Mouse (Mus musculus): ENCODE measurements around the gene Fbxo11. TPM values are rescaled to one million over a fixed set of nuclear protein-coding genes. Genes with fewer than 3 reads are reported as not detected.
A peak's percentile ranks its signal among the peaks of the same experiment; 100 is the strongest.
"Not testable (repeated sequence)": the region's sequence is repeated elsewhere in the genome, so short reads cannot be mapped to it uniquely, and the experiment has no call there.

Fbxo11 gene
- total RNA-seq, 2 experiments from 2014 or later: 32.3 to 33.7 TPM

DNA sequence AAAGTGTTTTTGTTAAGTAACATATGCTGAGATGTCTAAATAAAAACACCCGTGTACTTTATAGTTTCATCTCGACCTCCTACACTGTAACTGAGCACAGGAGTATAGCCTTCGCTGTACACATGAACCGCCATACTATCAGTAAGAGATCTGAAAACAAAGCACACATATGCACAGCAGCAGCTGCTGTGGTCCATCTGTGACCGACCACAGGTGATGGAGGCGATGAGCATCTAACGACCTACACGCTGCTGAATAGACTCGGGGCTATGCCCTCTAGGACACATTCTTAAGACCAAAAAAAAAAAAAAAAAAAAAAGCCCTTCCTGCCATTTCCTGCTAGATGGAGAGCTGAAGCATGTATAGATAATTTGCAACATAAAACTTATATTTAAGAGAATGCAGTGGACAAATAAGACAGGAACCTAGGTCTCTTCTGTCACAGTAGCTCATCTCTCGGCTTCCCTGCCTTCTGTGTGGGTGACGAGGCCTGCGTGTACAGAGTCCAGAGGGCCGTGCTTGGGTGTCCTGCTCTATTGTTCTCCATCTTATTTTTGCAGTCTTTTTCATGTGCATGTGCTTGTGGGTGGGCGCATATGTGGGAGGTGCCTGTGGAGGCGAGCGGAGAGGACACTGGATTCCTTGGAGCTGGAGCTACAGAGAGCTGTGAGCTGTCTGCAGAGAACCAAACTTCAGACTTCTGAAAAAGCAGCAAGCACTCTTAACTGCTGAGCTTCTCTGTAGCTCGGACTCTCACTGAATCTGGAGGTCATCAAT lies 35.7 kb downstream of the Fbxo11 start:
- no peak for DNase-seq
- intact Hi-C loops (cut with DNase I; ENCODE audit: low total_unique reads): no loop called here

DNA sequence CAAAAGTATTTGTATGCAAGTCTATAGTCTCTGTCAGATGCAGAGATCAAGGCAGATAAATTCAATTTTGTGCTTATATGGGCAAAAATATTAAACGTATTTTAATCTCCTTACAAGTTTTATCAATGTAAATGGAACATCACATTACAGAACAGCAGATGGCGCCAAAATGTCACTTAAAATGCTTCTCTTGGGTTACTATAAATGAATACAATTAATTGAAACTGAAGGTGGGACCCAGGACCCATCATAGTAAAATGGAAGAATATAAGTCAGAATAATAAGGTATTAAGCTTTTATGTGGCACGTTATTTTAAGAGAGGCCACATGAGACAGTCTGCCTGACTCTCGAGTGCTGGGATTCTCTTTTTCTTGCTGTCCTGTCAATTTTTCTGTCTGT lies 39.9 kb downstream of the Fbxo11 start:
- intact Hi-C loops (cut with DNase I; ENCODE audit: low total_unique reads): no loop called here
- peak; percentile 19 for DNase-seq

DNA sequence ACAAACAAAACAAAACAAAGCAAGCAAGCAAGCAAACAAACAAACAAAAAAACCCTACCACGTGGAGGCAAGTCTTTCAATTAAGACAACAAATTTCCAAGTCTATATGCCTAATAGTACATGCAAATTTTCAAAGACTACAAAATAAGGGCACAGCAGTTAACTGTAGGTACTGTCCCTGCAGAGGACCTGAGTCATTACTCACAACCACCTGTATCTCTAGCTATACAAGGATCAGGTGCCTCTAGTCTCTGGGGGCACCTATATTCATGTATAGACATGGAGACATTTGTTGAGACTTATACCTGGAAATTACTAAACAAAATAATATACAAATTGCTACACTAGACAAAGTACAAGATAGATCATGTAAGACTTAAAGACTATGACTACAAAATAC lies 41.2 kb downstream of the Fbxo11 start:
- intact Hi-C loops (cut with DNase I; ENCODE audit: low total_unique reads): loop anchor here (5.0 kb wide), 1 partner anchor 228 kb away; no protein-coding TSS in a partner anchor

DNA sequence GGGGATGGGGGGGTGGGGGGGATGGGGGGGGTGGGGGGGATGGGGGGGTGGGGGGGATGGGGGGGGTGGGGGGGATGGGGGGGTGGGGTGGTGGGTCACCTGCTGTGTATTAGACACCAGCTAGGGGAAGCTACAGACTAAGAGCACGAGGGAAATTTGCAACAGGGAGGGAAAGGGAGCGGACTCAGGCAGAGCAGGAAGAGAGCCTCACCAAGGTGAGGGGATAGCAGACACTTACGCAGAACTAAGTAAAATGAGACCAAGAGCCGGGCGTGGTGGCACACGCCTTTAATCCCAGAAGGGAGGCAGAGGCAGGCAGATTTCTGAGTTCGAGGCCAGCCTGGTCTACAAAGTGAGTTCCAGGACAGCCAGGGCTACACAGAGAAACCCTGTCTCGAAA lies 49.1 kb downstream of the Fbxo11 start:
- not testable (repeated sequence) for DNase-seq

More for the DNA sequence above, 41.2 kb downstream of the Fbxo11 start:
- DNase-seq: no peak

DNA sequence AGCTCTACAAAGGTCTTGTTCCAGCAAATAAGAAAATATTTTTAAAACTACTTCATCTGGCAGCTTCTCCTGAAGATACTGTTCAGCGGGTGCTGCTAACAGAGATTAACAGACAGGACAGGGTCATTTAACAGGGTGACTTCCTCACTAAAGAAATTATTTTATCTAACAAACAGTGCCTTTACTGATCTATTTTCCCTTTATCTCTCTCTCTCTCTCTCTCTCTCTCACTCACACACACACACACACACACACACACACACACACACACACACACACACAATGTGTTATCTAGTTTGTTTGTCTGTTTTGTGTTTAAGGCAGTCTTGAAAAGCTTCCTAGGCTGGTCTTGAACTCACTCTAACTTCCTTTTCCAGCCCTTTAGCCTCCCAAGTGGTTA lies 50.6 kb downstream of the Fbxo11 start:
- DNase-seq: no peak

More for the DNA sequence above, 49.1 kb downstream of the Fbxo11 start:
- intact Hi-C loops (cut with DNase I; ENCODE audit: low total_unique reads): not testable (repeated sequence)

DNA sequence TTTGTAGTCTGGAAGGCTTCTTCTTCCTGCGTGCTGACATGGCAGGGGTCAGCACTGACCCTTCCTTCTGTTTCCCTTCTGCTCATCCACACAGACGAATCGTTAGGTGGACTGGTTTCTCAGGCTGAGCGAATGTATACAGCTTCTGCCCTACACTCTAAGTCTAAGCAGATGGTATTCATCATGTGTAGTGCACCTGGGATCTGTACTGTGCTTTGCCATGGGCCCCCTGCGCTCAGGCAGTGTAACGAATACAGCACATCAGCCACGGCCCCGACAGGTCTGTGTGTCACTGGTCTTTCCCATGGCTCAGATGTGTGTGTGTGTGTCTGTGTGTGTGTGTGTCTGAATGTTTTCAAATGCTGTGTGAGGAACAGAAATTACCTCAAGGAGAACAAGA lies 58.1 kb downstream of the Fbxo11 start:
- intact Hi-C loops (cut with DNase I; ENCODE audit: low total_unique reads): no loop called here

More for the DNA sequence above, 50.6 kb downstream of the Fbxo11 start:
- intact Hi-C loops (cut with DNase I; ENCODE audit: low total_unique reads): no loop called here

DNA sequence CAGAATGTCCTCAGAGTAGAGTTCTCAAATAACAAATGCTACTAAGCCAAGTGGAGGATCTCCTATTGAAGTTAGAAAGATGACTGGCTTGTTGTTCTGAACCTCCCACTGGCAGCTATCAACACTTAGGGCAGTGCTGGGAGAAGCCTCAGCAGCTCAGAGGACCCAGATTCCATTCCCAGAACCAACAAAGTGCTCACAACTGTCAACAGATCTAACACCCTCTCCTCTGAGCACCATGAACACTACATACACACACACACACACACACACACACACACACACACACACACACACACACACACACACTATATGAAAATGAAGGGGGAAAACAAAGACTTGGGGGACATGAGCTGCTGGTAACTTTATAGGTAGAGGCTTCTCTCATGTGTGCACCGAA lies 60.2 kb downstream of the Fbxo11 start:
- DNase-seq: no peak
- intact Hi-C loops (cut with DNase I; ENCODE audit: low total_unique reads): no loop called here

More for the DNA sequence above, 58.1 kb downstream of the Fbxo11 start:
- DNase-seq: no peak

DNA sequence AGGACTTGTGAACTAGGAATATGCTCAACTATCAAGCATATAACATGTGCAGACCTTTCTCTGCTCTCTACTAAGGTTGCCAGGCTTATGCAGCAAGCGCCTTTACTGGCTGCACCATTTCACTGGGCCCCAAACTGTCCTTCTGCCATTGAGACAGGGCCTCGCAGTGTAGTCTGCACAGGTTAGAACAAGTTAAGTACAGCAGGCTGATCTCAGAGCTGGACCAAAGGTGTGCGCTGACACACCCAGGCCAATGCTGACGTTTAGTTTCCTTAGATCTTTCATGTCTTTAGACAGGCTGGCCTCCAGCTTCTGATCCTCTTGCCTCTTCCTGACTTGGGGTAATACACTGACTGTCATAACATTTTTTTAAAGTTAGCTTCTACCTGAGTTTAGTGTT lies 67.3 kb downstream of the Fbxo11 start:
- no peak for DNase-seq
- intact Hi-C loops (cut with DNase I; ENCODE audit: low total_unique reads): no loop called here

DNA sequence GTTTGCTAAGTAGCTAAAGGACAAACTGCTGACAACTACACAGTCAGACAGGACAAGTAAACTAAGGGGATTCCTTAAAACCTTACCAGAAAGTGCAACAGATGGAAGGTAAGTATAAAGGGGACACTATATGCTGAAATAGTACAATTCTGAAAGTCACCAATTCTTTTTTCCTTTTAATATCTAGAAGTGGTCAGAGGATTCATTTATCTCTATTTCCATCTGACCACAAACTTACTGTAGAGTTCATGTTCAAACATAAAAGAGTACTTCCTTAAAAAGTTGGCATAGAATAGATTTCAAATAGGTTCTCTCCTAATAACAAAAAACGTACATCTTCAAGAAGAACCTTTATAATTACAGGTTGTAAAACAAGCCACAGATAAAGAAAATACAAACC lies 71.8 kb downstream of the Fbxo11 start:
- intact Hi-C loops (cut with DNase I; ENCODE audit: low total_unique reads): no loop called here
- DNase-seq: no peak

DNA sequence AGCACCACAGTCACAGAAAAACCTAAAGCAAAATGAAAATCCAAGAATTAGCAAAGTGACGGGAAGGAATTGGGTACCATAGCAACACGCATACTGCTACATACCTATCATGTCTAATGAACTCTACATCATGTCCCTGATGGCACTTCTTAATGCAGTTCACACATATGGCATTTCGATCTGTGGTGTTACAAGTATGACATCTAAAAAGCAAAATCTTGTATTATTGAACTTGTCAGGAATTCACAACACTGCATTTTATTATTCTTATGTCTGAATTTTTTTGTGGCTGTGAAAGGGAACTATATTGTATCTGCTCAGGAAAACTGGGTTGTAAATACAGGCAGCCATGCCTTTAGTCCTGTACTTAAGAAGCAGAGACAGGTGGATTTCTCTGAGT lies 72.9 kb downstream of the Fbxo11 start:
- intact Hi-C loops (cut with DNase I; ENCODE audit: low total_unique reads): no loop called here
- no peak for DNase-seq

DNA sequence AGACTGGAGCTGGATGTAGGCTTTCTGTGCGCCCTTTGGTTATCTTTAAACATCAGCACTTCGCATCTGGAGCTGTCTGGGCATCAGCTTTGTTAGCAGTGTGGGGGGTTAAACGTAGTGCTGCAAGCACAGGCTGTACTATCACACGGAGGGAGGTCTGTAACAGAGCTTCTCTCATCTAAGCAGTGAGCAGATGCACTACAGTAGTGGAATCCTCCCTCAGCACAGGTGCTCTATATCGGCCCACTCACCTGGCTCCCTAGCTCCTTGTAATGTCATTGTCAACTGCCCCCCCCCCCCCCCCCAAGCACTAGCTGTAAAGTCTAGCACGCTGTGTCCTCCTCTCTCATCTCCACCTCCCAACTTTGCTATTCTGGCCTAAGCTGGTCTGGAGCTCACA lies 77.6 kb downstream of the Fbxo11 start:
- intact Hi-C loops (cut with DNase I; ENCODE audit: low total_unique reads): no loop called here
- DNase-seq: no peak

DNA sequence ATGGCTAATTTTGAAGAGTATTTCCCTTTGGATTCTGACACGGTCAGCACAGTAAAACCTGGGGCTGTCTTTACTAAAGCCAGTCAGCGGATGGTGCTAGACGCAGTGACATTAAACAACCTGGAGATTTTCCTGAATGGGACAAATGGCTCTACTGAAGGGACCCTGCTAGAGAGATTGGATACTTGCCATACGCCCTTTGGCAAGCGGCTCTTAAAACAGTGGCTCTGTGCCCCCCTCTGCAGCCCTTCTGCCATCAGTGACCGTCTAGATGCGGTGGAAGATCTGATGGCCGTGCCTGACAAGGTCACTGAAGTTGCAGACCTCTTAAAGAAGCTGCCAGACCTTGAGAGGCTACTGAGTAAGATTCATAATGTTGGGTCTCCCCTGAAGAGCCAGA lies 79.2 kb downstream of the Fbxo11 start:
- intact Hi-C loops (cut with DNase I; ENCODE audit: low total_unique reads): no loop called here
- DNase-seq: no peak

DNA sequence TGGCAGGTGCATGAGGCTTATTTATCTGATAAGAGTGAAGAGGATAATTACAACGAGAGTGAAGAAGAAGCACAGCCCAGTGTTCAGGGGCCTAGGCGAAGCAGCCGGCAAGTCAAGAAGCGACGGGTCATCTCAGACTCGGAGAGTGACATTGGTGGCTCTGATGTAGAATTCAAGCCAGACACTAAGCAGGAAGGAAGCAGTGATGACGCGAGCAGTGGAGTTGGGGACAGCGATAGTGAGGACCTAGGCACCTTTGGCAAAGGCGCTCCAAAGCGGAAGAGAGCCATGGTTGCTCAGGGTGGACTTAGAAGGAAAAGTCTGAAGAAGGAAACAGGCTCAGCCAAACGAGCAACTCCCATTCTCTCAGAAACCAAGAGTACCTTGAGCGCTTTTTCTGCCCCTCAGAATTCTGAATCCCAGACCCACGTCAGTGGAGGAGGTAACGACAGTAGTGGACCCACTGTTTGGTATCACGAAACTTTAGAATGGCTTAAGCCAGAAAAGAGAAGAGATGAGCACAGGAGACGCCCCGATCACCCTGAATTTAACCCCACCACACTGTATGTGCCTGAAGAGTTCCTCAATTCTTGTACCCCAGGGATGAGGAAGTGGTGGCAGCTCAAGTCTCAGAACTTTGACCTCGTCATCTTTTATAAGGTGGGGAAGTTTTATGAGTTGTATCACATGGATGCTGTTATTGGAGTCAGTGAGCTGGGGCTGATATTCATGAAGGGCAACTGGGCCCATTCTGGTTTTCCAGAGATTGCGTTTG lies 80.5 kb downstream of the Fbxo11 start:
- no peak for DNase-seq
- intact Hi-C loops (cut with DNase I; ENCODE audit: low total_unique reads): no loop called here

DNA sequence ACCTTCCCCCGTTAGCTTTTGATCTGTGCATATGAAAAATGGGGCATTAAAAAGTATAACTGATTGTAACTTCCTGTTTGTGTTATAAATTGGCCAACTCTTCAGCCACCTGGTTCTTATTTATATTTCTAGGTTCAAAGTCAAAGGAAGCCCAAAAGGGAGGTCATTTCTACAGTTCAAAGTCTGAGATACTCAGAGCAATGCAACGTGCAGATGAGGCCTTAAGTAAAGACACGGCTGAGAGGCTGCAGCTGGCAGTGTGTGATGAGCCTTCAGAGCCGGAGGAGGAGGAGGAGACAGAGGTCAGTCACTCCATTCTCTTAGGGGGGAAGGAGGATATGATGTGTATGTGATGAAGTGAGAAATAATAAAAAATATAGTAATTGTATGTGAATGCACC lies 81.8 kb downstream of the Fbxo11 start:
- no peak for DNase-seq
- intact Hi-C loops (cut with DNase I; ENCODE audit: low total_unique reads): no loop called here

DNA sequence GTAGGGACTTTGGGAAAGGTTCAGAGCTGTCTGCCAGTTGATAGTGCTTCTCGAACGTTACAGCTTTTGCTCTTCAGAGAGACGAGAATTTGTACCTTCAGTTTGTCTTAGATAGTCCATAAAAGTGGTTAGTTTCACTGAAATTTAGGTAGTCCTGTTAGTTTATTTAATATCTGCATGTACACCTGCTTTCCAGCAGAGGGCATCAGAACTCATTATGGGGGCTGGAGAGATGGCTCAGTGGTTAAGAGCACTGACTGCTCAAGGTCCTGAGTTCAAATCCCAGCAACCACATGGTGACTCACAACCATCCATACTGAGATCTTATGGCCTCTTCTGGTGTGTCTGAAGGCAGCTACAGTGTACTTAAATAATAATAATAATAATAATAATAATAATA lies 83.0 kb downstream of the Fbxo11 start:
- DNase-seq: no peak
- intact Hi-C loops (cut with DNase I; ENCODE audit: low total_unique reads): no loop called here

DNA sequence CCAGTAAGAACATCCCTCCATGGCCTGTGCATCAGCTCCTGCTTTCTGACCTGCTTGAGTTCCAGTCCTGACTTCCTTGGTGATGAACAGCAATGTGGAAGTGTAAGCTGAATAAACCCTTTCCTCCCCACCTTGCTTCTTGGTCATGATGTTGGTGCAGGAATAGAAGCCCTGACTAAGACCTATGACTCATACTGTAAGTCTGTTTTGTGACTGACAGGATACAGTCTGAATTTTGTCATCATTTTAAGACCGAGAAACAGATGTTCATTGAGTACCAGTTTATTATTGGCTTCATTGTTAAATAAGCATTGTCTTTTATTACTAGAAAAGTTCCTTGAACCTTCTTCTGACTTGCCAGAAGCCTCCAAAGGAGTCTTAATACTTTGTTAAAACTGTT lies 85.4 kb downstream of the Fbxo11 start:
- DNase-seq; intact Hi-C loops (cut with DNase I; ENCODE audit: low total_unique reads): not testable (repeated sequence)

DNA sequence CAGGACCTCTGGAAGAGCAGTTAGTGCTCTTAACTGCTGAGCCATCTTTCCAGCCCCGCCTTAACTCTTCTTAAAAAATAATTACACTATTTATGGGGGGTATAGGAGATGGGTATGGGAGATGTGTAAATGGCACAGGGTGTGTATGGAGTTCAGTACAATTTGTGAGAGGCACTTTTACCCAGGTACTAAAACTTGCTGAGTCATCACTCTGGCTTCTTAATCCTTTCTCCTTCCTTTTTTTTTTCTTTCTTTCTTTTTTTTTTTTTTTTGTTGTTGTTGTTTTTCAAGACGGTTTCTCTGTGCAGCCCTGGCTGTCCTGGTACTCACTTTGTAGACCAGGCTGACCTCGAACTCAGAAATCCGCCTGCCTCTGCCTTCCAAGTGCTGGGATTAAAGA lies 88.2 kb downstream of the Fbxo11 start:
- intact Hi-C loops (cut with DNase I; ENCODE audit: low total_unique reads); DNase-seq: not testable (repeated sequence)

DNA sequence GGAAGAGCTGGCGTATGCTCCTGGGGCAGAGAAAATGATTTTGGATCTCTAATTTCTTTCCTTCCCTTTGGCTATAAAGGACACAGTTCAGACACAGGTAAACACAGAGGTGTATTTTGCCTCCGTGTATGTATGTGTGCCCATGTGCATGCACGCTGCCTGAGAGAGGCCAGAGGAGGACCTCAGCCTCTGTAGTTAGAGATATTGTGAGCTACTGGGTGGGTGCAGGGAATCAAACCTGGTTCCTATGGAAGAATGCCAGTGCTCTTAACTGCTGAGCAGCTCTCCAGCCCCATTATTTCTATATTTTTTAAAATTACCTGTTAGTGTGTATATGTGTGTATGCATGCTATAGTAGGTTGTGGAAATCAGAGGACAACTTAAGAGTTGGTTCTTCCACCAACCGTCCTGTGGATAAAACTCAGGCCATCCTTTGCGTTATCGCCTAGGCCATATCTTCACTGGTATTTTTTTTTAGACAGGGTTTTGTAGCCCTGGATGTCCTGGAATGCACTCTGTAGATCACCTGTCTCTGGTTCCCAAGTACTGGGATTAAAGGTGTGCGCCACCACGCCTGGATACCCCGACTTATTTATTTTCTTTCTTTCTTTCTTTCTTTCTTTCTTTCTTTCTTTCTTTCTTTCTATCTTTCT lies 88.8 kb downstream of the Fbxo11 start:
- intact Hi-C loops (cut with DNase I; ENCODE audit: low total_unique reads): no loop called here
- no peak for DNase-seq

DNA sequence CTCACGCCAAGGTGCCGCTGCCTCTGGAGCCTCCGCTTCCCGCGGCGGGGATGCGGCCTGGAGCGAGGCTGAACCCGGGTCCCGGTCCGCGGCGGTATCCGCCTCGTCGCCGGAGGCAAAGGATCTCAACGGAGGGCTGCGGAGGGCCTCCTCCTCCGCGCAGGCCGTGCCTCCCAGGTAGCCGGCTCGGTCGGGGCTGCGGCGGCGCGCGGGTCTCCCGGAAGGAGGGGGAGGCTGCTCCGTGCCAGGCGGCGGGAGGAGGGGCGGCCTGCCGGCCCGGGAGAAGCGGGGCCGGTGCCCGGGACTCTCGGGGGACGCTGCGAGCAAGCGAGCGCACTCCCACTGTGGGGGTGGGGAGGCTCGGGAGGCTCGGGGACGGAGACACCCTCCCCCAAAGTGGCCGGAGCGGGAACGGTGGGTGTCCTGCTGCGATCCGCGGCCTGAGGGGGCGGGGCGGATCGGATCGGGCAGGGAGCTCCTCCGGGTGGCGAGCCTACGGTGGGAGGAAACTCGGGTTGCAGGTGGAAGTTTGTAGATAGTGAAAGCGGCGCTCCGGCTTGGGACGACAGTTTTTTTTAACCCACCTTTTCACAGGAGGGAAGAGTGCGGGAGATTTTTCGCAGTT lies 89.8 kb downstream of the Fbxo11 start:
- DNase-seq: peak; percentile 56
- intact Hi-C loops (cut with DNase I; ENCODE audit: low total_unique reads): no loop called here

DNA sequence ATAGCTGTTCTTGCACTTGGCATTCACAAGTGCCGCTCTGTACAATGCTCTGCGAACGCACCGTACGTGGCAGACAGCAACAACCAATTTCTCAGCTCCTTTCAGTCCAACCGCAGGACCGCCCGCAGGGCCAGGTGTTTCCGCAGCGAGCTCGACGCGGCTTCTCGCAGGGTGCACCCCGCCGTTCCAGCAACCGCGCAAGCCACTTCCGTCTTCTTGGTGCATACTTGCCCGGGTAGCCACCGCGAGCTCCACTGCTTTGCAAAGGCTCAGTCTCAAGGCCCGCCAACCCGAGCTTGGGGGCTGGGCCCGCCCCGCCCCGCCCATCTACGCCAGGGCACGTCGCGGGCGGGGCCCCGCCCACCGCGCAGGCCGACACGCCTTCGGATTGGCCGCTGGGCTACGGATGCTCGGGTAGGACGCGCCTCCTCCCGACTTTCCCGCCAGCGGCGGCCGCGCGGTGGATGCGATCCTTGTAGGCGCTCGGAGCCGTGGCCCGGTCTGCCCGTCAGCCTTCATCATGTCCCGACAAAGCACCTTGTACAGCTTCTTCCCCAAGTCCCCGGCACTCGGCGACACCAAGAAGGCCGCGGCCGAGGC lies 90.4 kb downstream of the Fbxo11 start, which contains the start of gene Msh6:
Gene Msh6, plus strand, starts transcription at position 434 of the 600 bp plus-strand sequence.
- intact Hi-C loops (cut with DNase I; ENCODE audit: low total_unique reads): no loop called here
- peak; percentile 88 for DNase-seq

All from gastrocnemius, postnatal 14 days (tissue).